Comparison of ENCODE assay signal across 8 mouse cellular contexts in genomic region chr10:58371279-58371842, GRCm38 (mm10). TPM values are rescaled to one million over a fixed set of nuclear protein-coding genes. Genes with fewer than 3 reads are reported as not detected.
DNase-seq lines count a peak whose midpoint lies in the region; ATAC-seq and TF ChIP-seq lines count a peak whose summit lies in the region.

No protein-coding gene starts in this region.

- ATAC-seq in kidney, embryonic 14.5 days (ENCODE audit: low FRiP score, low TSS enrichment), result peak; percentile 62; the same call in 1 of the 2 replicates
- ATAC-seq in hindbrain, embryonic 16.5 days, result peak; percentile 32; the same call in 1 of the 2 replicates
- peak; percentile 82; the same call in 1 of the 2 replicates for ATAC-seq in stomach, embryonic 14.5 days (ENCODE audit: insufficient number of reproducible peaks, insufficient read depth, low FRiP score, low read depth)

- TF ChIP-seq POLR2A in lung, adult 2 months (IDR thresholded peaks at IDR 0.05; ENCODE audit: borderline replicate concordance, extremely low read depth, low read depth, low read length), result peak; percentile 34; the same call in 1 of the 2 replicates

- WGBS in kidney, embryonic 14.5 days, result 36% methylated on average over 14 of the region's 14 CpGs
- WGBS in hindbrain, embryonic 16.5 days, result 52% methylated on average over 14 of the region's 14 CpGs
- 11% methylated on average over 14 of the region's 14 CpGs for WGBS in lung, adult 2 months
- WGBS in stomach, embryonic 14.5 days, result 30% methylated on average over 14 of the region's 14 CpGs

- no peaks in the 10 kb centered on the region for H3K27me3 ChIP-seq in kidney, embryonic 14.5 days (ENCODE audit: control insufficient read depth, insufficient read depth, low read length)
- no peaks in the 10 kb centered on the region for H3K27me3 ChIP-seq in hindbrain, embryonic 16.5 days (replicated peaks; ENCODE audit: control insufficient read depth, insufficient read depth, low read length)
- no peaks in the 10 kb centered on the region for H3K27me3 ChIP-seq in stomach, embryonic 14.5 days (ENCODE audit: control insufficient read depth, insufficient read depth, low read length)

- H3K4me1 ChIP-seq in kidney, embryonic 14.5 days (ENCODE audit: control insufficient read depth, insufficient read depth, low read length), result peaks cover 11% of the 10 kb centered on the region
- peaks cover 3% of the 10 kb centered on the region; the same call in 1 of the 2 replicates for H3K4me1 ChIP-seq in hindbrain, embryonic 16.5 days (ENCODE audit: control insufficient read depth, insufficient read depth, low read depth, low read length)
- peaks cover 29% of the 10 kb centered on the region for H3K4me1 ChIP-seq in lung, adult 2 months (ENCODE audit: control insufficient read depth, insufficient read depth, low read length)
- peaks cover 25% of the 10 kb centered on the region; the same call in 1 of the 2 replicates for H3K4me1 ChIP-seq in stomach, embryonic 14.5 days (ENCODE audit: control insufficient read depth, insufficient read depth, low read length)

- peak overlapping the region; percentile 47; the same call in 1 of the 2 replicates for H3K27ac ChIP-seq in kidney, embryonic 14.5 days (ENCODE audit: low read depth, low read length)
- H3K27ac ChIP-seq in hindbrain, embryonic 16.5 days (ENCODE audit: low read depth, low read length), result no peak overlapping the region
- H3K27ac ChIP-seq in stomach, embryonic 14.5 days (ENCODE audit: low read length), result peak overlapping the region; percentile 84

- no peaks in the 10 kb centered on the region for H3K9me3 ChIP-seq in kidney, embryonic 14.5 days (ENCODE audit: control insufficient read depth, low read length)
- no peaks in the 10 kb centered on the region for H3K9me3 ChIP-seq in hindbrain, embryonic 16.5 days (ENCODE audit: control insufficient read depth, low read length)
- H3K9me3 ChIP-seq in stomach, embryonic 14.5 days (ENCODE audit: control insufficient read depth, low read depth, low read length), result no peaks in the 10 kb centered on the region

- no peak overlapping the region for H3K4me3 ChIP-seq in kidney, embryonic 14.5 days (ENCODE audit: low read length)
- H3K4me3 ChIP-seq in hindbrain, embryonic 16.5 days (ENCODE audit: low read length), result no peak overlapping the region
- H3K4me3 ChIP-seq in lung, adult 2 months (replicated peaks; ENCODE audit: extremely low read depth, low read depth, low read length), result peak overlapping the region; percentile 17
- H3K4me3 ChIP-seq in stomach, embryonic 14.5 days (ENCODE audit: low read depth, low read length), result peak overlapping the region; percentile 3; the same call in 1 of the 2 replicates

- no peak for TF ChIP-seq CTCF in lung, adult 2 months (IDR thresholded peaks at IDR 0.05; ENCODE audit: insufficient read depth, low read length)

- 0 out of 2 replicates have a peak overlapping the region, but pooled peaks have one; percentile 4 for H3K9ac ChIP-seq in kidney, embryonic 14.5 days (ENCODE audit: low read depth, low read length)
- H3K9ac ChIP-seq in hindbrain, embryonic 16.5 days (ENCODE audit: low read depth, low read length), result no peak overlapping the region
- H3K9ac ChIP-seq in stomach, embryonic 14.5 days (replicated peaks; ENCODE audit: low read depth, low read length), result 0 out of 2 replicates have a peak overlapping the region, but pooled peaks have one; percentile 21

- DNase-seq in kidney, adult 9 months, result no peak
- peak; percentile 37 for DNase-seq in embryo, embryonic 10 days (ENCODE audit: low spot score)
- peak; percentile 54 for DNase-seq in lung, adult 2 months
- no peak for DNase-seq in adrenal gland, adult 8-10 months
- DNase-seq in left cerebral cortex, adult 18-20 months (ENCODE audit: low spot score in 2 of 2), result no peak

- no peak overlapping the region; the same call in 1 of the 2 replicates for H3K4me2 ChIP-seq in kidney, embryonic 14.5 days (replicated peaks; ENCODE audit: low read depth, low read length)
- no peak overlapping the region for H3K4me2 ChIP-seq in hindbrain, embryonic 16.5 days (ENCODE audit: low read length)
- peak overlapping the region; percentile 39 for H3K4me2 ChIP-seq in stomach, embryonic 14.5 days (replicated peaks; ENCODE audit: low read depth, low read length)

- no peaks in the 10 kb centered on the region for H3K36me3 ChIP-seq in kidney, embryonic 14.5 days (ENCODE audit: control insufficient read depth, insufficient read depth, low read length)
- H3K36me3 ChIP-seq in hindbrain, embryonic 16.5 days (ENCODE audit: control insufficient read depth, insufficient read depth, low read length), result no peaks in the 10 kb centered on the region
- H3K36me3 ChIP-seq in stomach, embryonic 14.5 days (ENCODE audit: control insufficient read depth, insufficient read depth, low read length), result no peaks in the 10 kb centered on the region

RNA-seq across cellular contexts. Expression of gene Lims1, which starts 48.1 kb away (rescaled TPM):
- 112 and 131 TPM in 2 replicates for polyA plus RNA-seq in kidney, embryonic 14.5 days (2014; fragmentation: Nextera tagmentation; extraction: Ambion mirVana)
- 60.0 and 61.0 TPM in 2 replicates for polyA plus RNA-seq in hindbrain, embryonic 16.5 days (2015; fragmentation: Nextera tagmentation; extraction: Ambion mirVana)
- 25.2 and 44.0 TPM in 2 replicates for polyA plus RNA-seq in lung, adult 2 months (2012; rRNA removed)
- 173 and 178 TPM in 2 replicates for polyA plus RNA-seq in stomach, embryonic 14.5 days (2014; fragmentation: Nextera tagmentation; extraction: Ambion mirVana)
- total RNA-seq in adrenal gland, adult 8-10 months (2022), result 10 to 100 TPM; 47.0 to 58.9 (median 49.3) TPM
- 10 to 100 TPM; 22.1 to 22.7 TPM for total RNA-seq in left cerebral cortex, adult 18-20 months (2021)

Comparison
In these comparisons a context has a peak if more than half of its experiments do, and no peak if none do; other contexts are left out.
1. ATAC-seq: peak in every context shown above with its lines; median percentile 82 in stomach, embryonic 14.5 days; 62 in kidney, embryonic 14.5 days; 32 in hindbrain, embryonic 16.5 days.
2. H3K4me3 ChIP-seq: peak in lung, adult 2 months (single experiment) and stomach, embryonic 14.5 days (single experiment); none in kidney, embryonic 14.5 days (single experiment) and hindbrain, embryonic 16.5 days (single experiment).
3. DNase-seq: peak in embryo, embryonic 10 days (single experiment) and lung, adult 2 months (single experiment); none in kidney, adult 9 months (single experiment), adrenal gland, adult 8-10 months (single experiment) and left cerebral cortex, adult 18-20 months (0 of 2).